Mouse (Mus musculus): ENCODE measurements at regions not wholly inside any gene's neighbourhood (a gene's known extent, or its start where the extent isn't known, plus 50 kb on each side); places are given as distances from the start of the nearest gene placed in this dataset.

GRCm38 (mm10) chr5:129268456-129268855 is 171.9 kb downstream of the Adgrd1 start:
- no peak for TF ChIP-seq USF1 (IDR thresholded peaks at IDR 0.05; ENCODE audit: low read depth)
- no peak for TF ChIP-seq POLR2A (IDR thresholded peaks at IDR 0.05; ENCODE audit: insufficient read length, low read depth)
- no peak for TF ChIP-seq POLR2AphosphoS2 (IDR thresholded peaks at IDR 0.05; ENCODE audit: insufficient read length, low read depth)
- TF ChIP-seq TCF12 (IDR thresholded peaks at IDR 0.05; ENCODE audit: insufficient read depth, poor library complexity, severe bottlenecking) = no peak
